Mouse (Mus musculus): ENCODE data around the gene Chek2. TPM values are rescaled to one million over a fixed set of nuclear protein-coding genes. Genes with fewer than 3 reads are reported as not detected.

Gene Chek2
- polyA plus RNA-seq, 1 experiment from 2014 or later: 62.6 TPM

DNA sequence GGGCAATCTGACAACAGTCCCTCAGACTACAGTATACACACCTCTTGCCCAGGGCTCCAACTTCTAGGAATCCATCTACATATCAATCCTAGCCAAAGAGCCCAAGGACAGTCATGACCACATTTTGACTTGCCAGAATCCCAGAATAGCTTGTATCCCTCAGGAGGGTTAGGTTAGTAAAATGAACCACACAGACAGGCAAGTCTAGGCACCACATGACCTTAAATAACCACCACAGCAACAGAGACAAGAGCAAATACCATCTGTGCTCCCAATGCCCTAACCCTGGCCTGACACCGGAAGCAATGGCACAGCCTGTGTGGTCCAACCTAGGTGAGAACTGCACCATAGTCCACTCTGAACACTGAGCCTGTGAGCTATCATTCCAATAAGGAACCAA lies 33.1 kb upstream of the Chek2 start:
- DNase-seq (ENCODE audit: low spot score) (no peak), ATAC-seq (replicated peaks; ENCODE audit: low FRiP score) (no peak)
- Histone ChIP-seq H3K36me3 (ENCODE audit: control insufficient read depth, insufficient read depth, low read length) (no peaks in the 10 kb centered on the region; the same call in 1 of the 2 replicates), H3K4me2 (no peak overlapping the region), H3K4me3 (ENCODE audit: low read depth, low read length) (no peak overlapping the region), H3K9ac (ENCODE audit: low read depth, low read length) (no peak overlapping the region), H3K4me1 (replicated peaks; ENCODE audit: control insufficient read depth, insufficient read depth, low read length) (peaks cover 48% of the 10 kb centered on the region), H3K27ac (ENCODE audit: low read depth, low read length) (no peak overlapping the region), H3K9me3 (ENCODE audit: control insufficient read depth, low read length) (no peaks in the 10 kb centered on the region), H3K27me3 (replicated peaks; ENCODE audit: control insufficient read depth, insufficient read depth, low read length) (no peaks in the 10 kb centered on the region)
- WGBS: 92% methylated on average over 1 of the region's 1 CpGs

DNA sequence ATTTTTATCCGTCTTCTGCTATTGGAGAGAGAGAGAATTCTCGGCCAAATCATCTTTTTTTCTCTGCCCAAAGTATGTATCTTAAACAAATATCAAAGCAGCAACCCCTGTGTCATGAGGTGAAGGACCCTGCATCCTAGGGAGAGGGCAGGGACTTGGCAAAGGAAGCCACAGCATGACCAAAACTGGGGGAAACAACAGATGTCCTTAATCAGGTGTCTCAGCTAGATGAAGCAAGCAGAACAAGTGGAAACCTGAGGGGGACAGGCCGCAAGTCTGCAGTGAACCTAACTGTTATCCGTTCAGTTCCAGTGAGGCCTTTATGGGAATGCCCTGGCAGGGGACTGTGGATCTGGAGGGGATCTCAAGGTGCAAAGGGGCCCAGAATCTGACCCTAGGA lies 32.3 kb upstream of the Chek2 start:
- no peak for DNase-seq (ENCODE audit: low spot score)
- Histone ChIP-seq H3K4me2 (peak overlapping the region; percentile 99), H3K27ac (ENCODE audit: low read depth, low read length) (peak overlapping the region; percentile 67), H3K4me1 (replicated peaks; ENCODE audit: control insufficient read depth, insufficient read depth, low read length) (peaks cover 46% of the 10 kb centered on the region), H3K4me3 (ENCODE audit: low read depth, low read length) (peak overlapping the region; percentile 93), H3K36me3 (ENCODE audit: control insufficient read depth, insufficient read depth, low read length) (no peaks in the 10 kb centered on the region; the same call in 1 of the 2 replicates), H3K9me3 (ENCODE audit: control insufficient read depth, low read length) (no peaks in the 10 kb centered on the region), H3K27me3 (replicated peaks; ENCODE audit: control insufficient read depth, insufficient read depth, low read length) (no peaks in the 10 kb centered on the region), H3K9ac (ENCODE audit: low read depth, low read length) (peak overlapping the region; percentile 92)
- ATAC-seq (replicated peaks; ENCODE audit: low FRiP score): no peak
- 82% methylated on average over 4 of the region's 4 CpGs for WGBS

DNA sequence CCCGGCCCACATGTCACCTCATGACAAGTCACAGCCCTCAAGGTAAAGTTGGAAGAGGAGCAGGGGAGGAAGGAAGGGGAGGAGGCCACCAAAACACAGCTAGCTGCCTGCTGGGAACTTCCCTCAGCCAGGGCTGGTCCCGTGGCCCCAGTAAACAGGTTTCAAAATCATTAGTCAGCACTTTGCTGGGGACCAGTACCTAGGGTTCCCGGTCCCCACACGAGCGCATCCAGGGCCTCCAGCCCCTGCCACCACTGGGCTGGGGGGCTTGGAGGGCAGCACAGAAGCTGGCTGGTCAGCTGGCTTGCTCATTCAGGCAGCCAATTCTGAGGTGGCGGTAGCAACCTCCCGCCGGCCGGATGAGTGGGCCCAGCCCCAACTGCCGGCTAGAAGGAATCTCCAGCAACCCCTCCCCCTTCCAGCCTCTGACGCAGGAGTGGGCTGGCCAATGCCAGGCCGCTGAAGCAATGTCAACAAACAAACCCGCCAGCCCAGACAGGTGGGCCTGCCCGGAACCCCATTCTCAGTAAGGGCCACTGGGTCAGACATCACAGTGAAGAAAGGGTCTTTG lies 31.6 kb upstream of the Chek2 start:
- peaks cover 41% of the 10 kb centered on the region for H3K4me1 ChIP-seq (replicated peaks; ENCODE audit: control insufficient read depth, insufficient read depth, low read length)
- peak; percentile 85 for DNase-seq (ENCODE audit: low spot score)
- H3K4me2 ChIP-seq: peak overlapping the region; percentile 99
- peak; percentile 71 for ATAC-seq (replicated peaks; ENCODE audit: low FRiP score)
- peak overlapping the region; percentile 93 for H3K4me3 ChIP-seq (ENCODE audit: low read depth, low read length)
- WGBS: 1% methylated on average over 14 of the region's 14 CpGs
- H3K27ac ChIP-seq (ENCODE audit: low read depth, low read length): peak overlapping the region; percentile 67
- H3K9ac ChIP-seq (ENCODE audit: low read depth, low read length): peak overlapping the region; percentile 92
- H3K36me3 ChIP-seq (ENCODE audit: control insufficient read depth, insufficient read depth, low read length): no peaks in the 10 kb centered on the region; the same call in 1 of the 2 replicates
- no peaks in the 10 kb centered on the region for H3K9me3 ChIP-seq (ENCODE audit: control insufficient read depth, low read length)
- no peaks in the 10 kb centered on the region for H3K27me3 ChIP-seq (replicated peaks; ENCODE audit: control insufficient read depth, insufficient read depth, low read length)

DNA sequence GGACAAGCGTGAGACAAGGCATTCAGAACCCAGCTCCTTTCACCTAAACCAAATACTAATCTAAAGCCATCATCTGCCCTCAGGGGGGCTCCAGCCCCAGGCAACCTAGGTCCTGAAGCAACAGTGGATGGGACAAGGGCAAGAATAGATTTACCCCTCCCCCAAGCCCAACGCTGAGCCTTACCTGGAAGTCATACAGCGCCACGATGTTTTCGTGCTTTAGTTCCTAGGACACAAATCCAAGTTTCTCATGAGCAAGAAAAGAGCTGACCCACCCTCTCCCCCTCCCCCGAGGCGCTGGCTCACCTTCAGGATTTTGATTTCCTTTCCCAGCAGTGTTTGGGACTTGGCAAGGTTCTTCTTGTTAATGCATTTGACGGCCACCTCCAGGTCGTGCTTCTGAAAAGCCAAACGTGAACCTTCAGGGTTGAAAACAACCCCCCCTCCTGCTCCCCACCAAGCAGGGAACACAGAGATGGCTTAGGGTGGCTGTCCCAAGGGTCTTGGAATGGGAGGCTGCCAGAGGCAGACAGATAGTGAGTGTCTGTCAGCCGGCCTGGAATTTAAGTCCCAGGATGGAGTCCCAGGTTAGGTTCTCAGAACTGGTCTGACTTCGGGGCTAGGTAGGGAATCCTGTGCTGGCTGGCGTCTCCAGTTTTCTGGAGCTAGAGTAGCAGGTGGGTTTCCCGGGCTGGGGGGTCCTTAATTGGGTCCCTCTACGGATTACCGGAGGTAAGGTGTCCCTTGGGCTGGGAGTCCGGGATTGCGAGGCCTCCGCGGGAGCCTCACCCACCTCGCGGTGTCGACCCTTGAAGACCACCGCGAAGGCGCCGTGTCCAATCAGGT lies 30.7 kb upstream of the Chek2 start:
- Histone ChIP-seq H3K9ac (ENCODE audit: low read depth, low read length) (peak overlapping the region; percentile 92), H3K4me1 (replicated peaks; ENCODE audit: control insufficient read depth, insufficient read depth, low read length) (peaks cover 39% of the 10 kb centered on the region), H3K4me3 (ENCODE audit: low read depth, low read length) (peak overlapping the region; percentile 93), H3K27ac (ENCODE audit: low read depth, low read length) (peak overlapping the region; percentile 77), H3K9me3 (ENCODE audit: control insufficient read depth, low read length) (no peaks in the 10 kb centered on the region), H3K36me3 (ENCODE audit: control insufficient read depth, insufficient read depth, low read length) (no peaks in the 10 kb centered on the region; the same call in 1 of the 2 replicates), H3K4me2 (peak overlapping the region; percentile 99), H3K27me3 (replicated peaks; ENCODE audit: control insufficient read depth, insufficient read depth, low read length) (no peaks in the 10 kb centered on the region)
- ATAC-seq (replicated peaks; ENCODE audit: low FRiP score) (no peak), DNase-seq (ENCODE audit: low spot score) (peak; percentile 67)
- WGBS: 2% methylated on average over 27 of the region's 27 CpGs

DNA sequence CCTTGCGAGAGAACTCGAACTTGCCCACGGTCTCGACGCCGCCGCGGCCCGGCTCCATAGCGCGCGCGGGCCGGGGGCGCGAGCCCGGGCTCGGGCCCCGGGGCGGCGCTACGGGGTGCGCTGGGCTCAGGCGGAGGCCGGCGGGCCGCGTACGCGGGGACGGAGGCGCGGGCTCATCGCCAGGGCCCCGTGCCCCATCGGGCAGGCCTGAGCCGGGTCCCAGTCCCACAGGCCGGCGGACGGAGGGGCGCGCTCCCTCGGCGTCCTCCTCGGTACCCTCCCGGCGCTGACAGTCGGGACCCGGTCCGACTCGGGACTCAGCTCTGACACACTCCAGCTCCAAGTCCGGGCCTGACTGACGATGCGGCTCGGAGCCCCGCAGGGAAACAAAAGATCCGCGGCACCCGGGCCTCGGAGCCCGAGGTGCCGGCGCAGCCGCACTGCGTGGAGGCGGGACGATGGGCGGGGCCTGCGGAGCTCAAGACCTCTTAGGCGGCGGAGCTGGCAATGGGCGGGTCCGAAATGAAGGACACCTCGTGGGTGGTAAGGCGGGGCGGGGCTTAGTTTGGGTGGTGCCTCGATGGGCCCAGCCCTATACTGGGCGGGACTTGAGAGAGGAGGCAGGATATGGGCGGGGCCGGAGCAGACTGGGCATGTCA lies 30.0 kb upstream of the Chek2 start, which contains the start of gene Ulk1:
Gene Ulk1, minus strand, starts transcription at position 431 of the 659 bp plus-strand sequence.
- H3K4me3 ChIP-seq (ENCODE audit: low read depth, low read length): peak within 1 kb of the TSS; percentile 93
- H3K27ac ChIP-seq (ENCODE audit: low read depth, low read length): peak within 1 kb of the TSS; percentile 77
- H3K9me3 ChIP-seq (ENCODE audit: control insufficient read depth, low read length): no peaks in the 10 kb centered on the region
- DNase-seq (ENCODE audit: low spot score) (peak; percentile 99), ATAC-seq (replicated peaks; ENCODE audit: low FRiP score) (peak; percentile 88)
- H3K4me1 ChIP-seq (replicated peaks; ENCODE audit: control insufficient read depth, insufficient read depth, low read length): peaks cover 32% of the 10 kb centered on the region
- peak within 1 kb of the TSS; percentile 99 for H3K4me2 ChIP-seq
- WGBS: under 1% methylated on average over 80 of the region's 80 CpGs
- peak within 1 kb of the TSS; percentile 92 for H3K9ac ChIP-seq (ENCODE audit: low read depth, low read length)
- no peaks in the 10 kb centered on the region; the same call in 1 of the 2 replicates for H3K36me3 ChIP-seq (ENCODE audit: control insufficient read depth, insufficient read depth, low read length)
- no peaks in the 10 kb centered on the region for H3K27me3 ChIP-seq (replicated peaks; ENCODE audit: control insufficient read depth, insufficient read depth, low read length)

DNA sequence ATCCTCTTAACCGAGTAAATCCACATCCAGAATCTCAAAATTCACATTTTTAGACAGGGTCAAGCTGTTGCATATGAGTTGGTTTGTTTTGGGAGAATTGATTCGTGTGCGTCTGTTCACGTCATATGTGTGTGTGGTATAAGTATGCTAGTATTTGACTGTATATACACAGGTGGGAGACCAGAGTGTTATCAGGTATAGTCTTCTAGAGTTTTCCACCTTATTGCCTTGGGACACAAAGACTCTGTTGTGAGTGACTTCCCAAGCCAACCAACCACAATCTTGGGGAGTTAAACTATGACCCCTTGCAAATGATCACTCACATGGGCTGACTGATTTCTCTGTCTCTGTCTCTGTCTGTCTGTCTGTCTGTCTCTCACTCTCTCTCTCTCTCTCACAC lies 15.4 kb upstream of the Chek2 start:
- Histone ChIP-seq H3K36me3 (ENCODE audit: control insufficient read depth, insufficient read depth, low read length) (no peaks in the 10 kb centered on the region), H3K4me2 (no peak overlapping the region), H3K9me3 (ENCODE audit: control insufficient read depth, low read length) (no peaks in the 10 kb centered on the region), H3K27me3 (replicated peaks; ENCODE audit: control insufficient read depth, insufficient read depth, low read length) (no peaks in the 10 kb centered on the region), H3K9ac (ENCODE audit: low read depth, low read length) (no peak overlapping the region), H3K4me1 (replicated peaks; ENCODE audit: control insufficient read depth, insufficient read depth, low read length) (no peaks in the 10 kb centered on the region), H3K4me3 (ENCODE audit: low read depth, low read length) (no peak overlapping the region), H3K27ac (ENCODE audit: low read depth, low read length) (no peak overlapping the region)
- ATAC-seq (replicated peaks; ENCODE audit: low FRiP score) (no peak), DNase-seq (ENCODE audit: low spot score) (no peak)
- WGBS: 80% methylated on average over 4 of the region's 4 CpGs

DNA sequence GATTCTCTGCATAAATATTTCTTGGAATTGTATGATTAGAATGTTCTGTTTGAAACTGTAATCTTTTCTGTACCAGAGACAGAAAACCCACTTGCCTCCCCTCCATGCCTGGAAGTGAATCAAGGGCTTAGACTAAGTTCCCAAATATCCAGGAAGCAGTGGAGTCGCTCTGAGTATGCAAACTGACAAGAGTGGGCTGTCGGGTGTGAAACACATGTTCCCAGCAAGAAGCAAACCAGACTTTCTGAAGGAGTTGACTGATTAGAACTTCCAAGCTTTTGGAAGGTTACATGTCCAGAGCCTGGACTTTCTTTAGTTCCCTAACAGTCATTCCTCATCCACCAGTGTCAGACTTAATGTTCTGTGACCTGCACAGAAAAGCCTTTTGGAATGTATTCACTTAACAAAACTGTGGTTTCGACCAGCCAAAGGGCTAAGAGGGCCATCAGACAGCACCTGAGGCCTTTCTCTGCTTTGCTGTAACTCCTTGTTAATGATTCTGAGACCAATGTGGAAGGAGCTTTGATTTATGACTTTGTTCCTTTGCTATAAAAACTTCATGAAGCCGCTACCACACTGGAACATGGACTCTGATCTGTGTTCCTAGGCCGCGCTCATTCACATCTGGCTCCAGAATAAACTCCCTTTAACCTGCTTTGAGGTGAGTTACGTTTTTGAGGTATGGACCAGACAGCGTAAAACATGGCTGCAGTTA lies 12.8 kb upstream of the Chek2 start:
- Histone ChIP-seq H3K36me3 (ENCODE audit: control insufficient read depth, insufficient read depth, low read length) (no peaks in the 10 kb centered on the region; the same call in 1 of the 2 replicates), H3K9me3 (ENCODE audit: control insufficient read depth, low read length) (no peaks in the 10 kb centered on the region), H3K4me2 (no peak overlapping the region), H3K9ac (ENCODE audit: low read depth, low read length) (no peak overlapping the region), H3K4me3 (ENCODE audit: low read depth, low read length) (no peak overlapping the region), H3K27me3 (replicated peaks; ENCODE audit: control insufficient read depth, insufficient read depth, low read length) (no peaks in the 10 kb centered on the region), H3K4me1 (replicated peaks; ENCODE audit: control insufficient read depth, insufficient read depth, low read length) (no peaks in the 10 kb centered on the region), H3K27ac (ENCODE audit: low read depth, low read length) (no peak overlapping the region)
- WGBS: 80% methylated on average over 8 of the region's 8 CpGs
- ATAC-seq (replicated peaks; ENCODE audit: low FRiP score): no peak
- no peak for DNase-seq (ENCODE audit: low spot score)

DNA sequence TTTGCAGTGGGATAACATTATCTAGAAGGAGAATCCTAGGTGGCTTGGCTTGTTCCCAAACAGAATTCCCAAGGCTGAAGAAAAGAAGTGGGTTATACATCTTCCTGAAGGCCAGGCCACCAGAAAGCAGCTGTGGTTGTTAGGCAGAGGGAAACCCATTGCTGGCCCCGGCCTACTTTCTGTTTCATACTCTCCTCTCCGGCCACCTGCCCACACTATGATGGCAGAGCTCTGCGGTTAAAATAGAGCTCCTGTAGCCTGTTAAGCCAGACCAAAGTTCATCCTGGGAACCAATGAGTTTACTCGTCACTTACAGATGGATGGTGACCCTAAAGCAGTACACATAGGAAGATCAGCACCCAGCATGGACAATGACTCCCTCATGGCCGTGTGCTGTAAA lies 12.2 kb upstream of the Chek2 start:
- Histone ChIP-seq H3K27ac (ENCODE audit: low read depth, low read length) (no peak overlapping the region), H3K4me2 (no peak overlapping the region), H3K27me3 (replicated peaks; ENCODE audit: control insufficient read depth, insufficient read depth, low read length) (no peaks in the 10 kb centered on the region), H3K4me1 (replicated peaks; ENCODE audit: control insufficient read depth, insufficient read depth, low read length) (no peaks in the 10 kb centered on the region), H3K9me3 (ENCODE audit: control insufficient read depth, low read length) (no peaks in the 10 kb centered on the region), H3K9ac (ENCODE audit: low read depth, low read length) (no peak overlapping the region), H3K36me3 (ENCODE audit: control insufficient read depth, insufficient read depth, low read length) (no peaks in the 10 kb centered on the region; the same call in 1 of the 2 replicates), H3K4me3 (ENCODE audit: low read depth, low read length) (no peak overlapping the region)
- no peak for ATAC-seq (replicated peaks; ENCODE audit: low FRiP score)
- WGBS: 85% methylated on average over 5 of the region's 5 CpGs
- no peak for DNase-seq (ENCODE audit: low spot score)
